Mouse (Mus musculus): ENCODE measurements around the gene Gpr137. TPM values are rescaled to one million over a fixed set of nuclear protein-coding genes. Genes with fewer than 3 reads are reported as not detected.
A peak's percentile ranks its signal among the peaks of the same experiment; 100 is the strongest.

Gene Gpr137
- total and polyA plus RNA-seq, 2 experiments from 2014 or later, result 68.5 to 75.2 TPM

- peak overlapping the region; percentile 46 for H3K4me3 ChIP-seq (ENCODE audit: low read depth, low read length)
- under 1% methylated on average over 35 of the region's 35 CpGs for WGBS
- peak; percentile 92 for ATAC-seq
- no peaks in the 10 kb centered on the region for H3K27me3 ChIP-seq (ENCODE audit: insufficient read depth, low read length)
- peak overlapping the region; percentile 62 for H3K9ac ChIP-seq
- H3K9me3 ChIP-seq (ENCODE audit: low read length), result no peaks in the 10 kb centered on the region
- H3K4me1 ChIP-seq (ENCODE audit: insufficient read depth), result peaks cover 12% of the 10 kb centered on the region; the same call in 1 of the 2 replicates
- peaks cover 7% of the 10 kb centered on the region; the same call in 1 of the 2 replicates for H3K36me3 ChIP-seq (ENCODE audit: insufficient read depth)
- H3K27ac ChIP-seq (ENCODE audit: low read depth, low read length), result peak overlapping the region; percentile 79
- peak overlapping the region; percentile 92 for H3K4me2 ChIP-seq (ENCODE audit: low read depth)
- peak; percentile 94 for DNase-seq
- no peak; the same call in 1 of the 2 replicates for TF ChIP-seq CTCF (IDR thresholded peaks at IDR 0.05; ENCODE audit: low read depth)
Measured at GRCm38 (mm10) chr19:6951381-6951968, 9.2 kb upstream of the Gpr137 start.

GRCm38 (mm10) chr19:6950613-6951153 is 8.4 kb upstream of the Gpr137 start:
- ATAC-seq, result peak; percentile 60
- peak overlapping the region; percentile 46 for H3K4me3 ChIP-seq (ENCODE audit: low read depth, low read length)
- H3K27me3 ChIP-seq (ENCODE audit: insufficient read depth, low read length), result no peaks in the 10 kb centered on the region
- H3K9ac ChIP-seq, result peak overlapping the region; percentile 62
- peaks cover 14% of the 10 kb centered on the region; the same call in 1 of the 2 replicates for H3K36me3 ChIP-seq (ENCODE audit: insufficient read depth)
- peak; percentile 78 for DNase-seq
- peaks cover 12% of the 10 kb centered on the region; the same call in 1 of the 2 replicates for H3K4me1 ChIP-seq (ENCODE audit: insufficient read depth)
- H3K27ac ChIP-seq (ENCODE audit: low read depth, low read length), result peak overlapping the region; percentile 79
- TF ChIP-seq CTCF (IDR thresholded peaks at IDR 0.05; ENCODE audit: low read depth), result no peak
- WGBS, result 2% methylated on average over 28 of the region's 28 CpGs
- H3K4me2 ChIP-seq (ENCODE audit: low read depth), result peak overlapping the region; percentile 92
- no peaks in the 10 kb centered on the region for H3K9me3 ChIP-seq (ENCODE audit: low read length)

GRCm38 (mm10) chr19:6949951-6950350 is 7.7 kb upstream of the Gpr137 start:
- WGBS, result 57% methylated on average over 5 of the region's 5 CpGs
- no peak for TF ChIP-seq CTCF (IDR thresholded peaks at IDR 0.05; ENCODE audit: low read depth)
- Histone ChIP-seq H3K27me3 (ENCODE audit: insufficient read depth, low read length) (no peaks in the 10 kb centered on the region), H3K9ac (peak overlapping the region; percentile 62; the same call in 1 of the 2 replicates), H3K9me3 (ENCODE audit: low read length) (no peaks in the 10 kb centered on the region), H3K36me3 (ENCODE audit: insufficient read depth) (peaks cover 14% of the 10 kb centered on the region; the same call in 1 of the 2 replicates), H3K4me1 (ENCODE audit: insufficient read depth) (peaks cover 12% of the 10 kb centered on the region; the same call in 1 of the 2 replicates), H3K27ac (ENCODE audit: low read depth, low read length) (no peak overlapping the region), H3K4me3 (ENCODE audit: low read depth, low read length) (peak overlapping the region; percentile 46), H3K4me2 (ENCODE audit: low read depth) (peak overlapping the region; percentile 92)
- no peak for DNase-seq
- no peak for ATAC-seq

- no peak for TF ChIP-seq CTCF (IDR thresholded peaks at IDR 0.05; ENCODE audit: low read depth)
- H3K9ac ChIP-seq, result no peak overlapping the region
- no peak overlapping the region for H3K4me3 ChIP-seq (ENCODE audit: low read depth, low read length)
- DNase-seq, result no peak
- peaks cover 14% of the 10 kb centered on the region; the same call in 1 of the 2 replicates for H3K36me3 ChIP-seq (ENCODE audit: insufficient read depth)
- H3K4me2 ChIP-seq (ENCODE audit: low read depth), result no peak overlapping the region
- H3K27me3 ChIP-seq (ENCODE audit: insufficient read depth, low read length), result no peaks in the 10 kb centered on the region
- H3K27ac ChIP-seq (ENCODE audit: low read depth, low read length), result no peak overlapping the region
- H3K4me1 ChIP-seq (ENCODE audit: insufficient read depth), result peaks cover 12% of the 10 kb centered on the region; the same call in 1 of the 2 replicates
- H3K9me3 ChIP-seq (ENCODE audit: low read length), result no peaks in the 10 kb centered on the region
- 94% methylated on average over 5 of the region's 5 CpGs for whole genome bisulfite sequencing
- no peak for ATAC-seq
Measured at GRCm38 (mm10) chr19:6949532-6949931, 7.3 kb upstream of the Gpr137 start.

- H3K4me2 ChIP-seq (ENCODE audit: low read depth), result no peak overlapping the region
- WGBS, result 75% methylated on average over 4 of the region's 4 CpGs
- no peak overlapping the region for H3K27ac ChIP-seq (ENCODE audit: low read depth, low read length)
- H3K36me3 ChIP-seq (ENCODE audit: insufficient read depth), result peaks cover 14% of the 10 kb centered on the region; the same call in 1 of the 2 replicates
- H3K9me3 ChIP-seq (ENCODE audit: low read length), result no peaks in the 10 kb centered on the region
- no peak for TF ChIP-seq CTCF (IDR thresholded peaks at IDR 0.05; ENCODE audit: low read depth)
- peaks cover 12% of the 10 kb centered on the region for H3K4me1 ChIP-seq (ENCODE audit: insufficient read depth)
- no peak overlapping the region for H3K9ac ChIP-seq
- H3K27me3 ChIP-seq (ENCODE audit: insufficient read depth, low read length), result no peaks in the 10 kb centered on the region
- H3K4me3 ChIP-seq (ENCODE audit: low read depth, low read length), result no peak overlapping the region
- DNase-seq (no peak), ATAC-seq (no peak)
Measured at GRCm38 (mm10) chr19:6948186-6948585, 5.9 kb upstream of the Gpr137 start.

GRCm38 (mm10) chr19:6947742-6948141 is 5.5 kb upstream of the Gpr137 start:
- no peak for DNase-seq
- Histone ChIP-seq H3K4me3 (ENCODE audit: low read depth, low read length) (no peak overlapping the region), H3K4me1 (ENCODE audit: insufficient read depth) (peaks cover 11% of the 10 kb centered on the region), H3K36me3 (ENCODE audit: insufficient read depth) (peaks cover 14% of the 10 kb centered on the region; the same call in 1 of the 2 replicates), H3K9ac (no peak overlapping the region), H3K27me3 (ENCODE audit: insufficient read depth, low read length) (no peaks in the 10 kb centered on the region), H3K9me3 (ENCODE audit: low read length) (no peaks in the 10 kb centered on the region), H3K4me2 (ENCODE audit: low read depth) (no peak overlapping the region), H3K27ac (ENCODE audit: low read depth, low read length) (no peak overlapping the region)
- TF ChIP-seq CTCF (IDR thresholded peaks at IDR 0.05; ENCODE audit: low read depth), result no peak
- ATAC-seq, result no peak
- WGBS, result 54% methylated on average over 4 of the region's 4 CpGs

- Histone ChIP-seq H3K4me1 (ENCODE audit: insufficient read depth) (peaks cover 20% of the 10 kb centered on the region), H3K4me3 (ENCODE audit: low read depth, low read length) (no peak overlapping the region), H3K36me3 (ENCODE audit: insufficient read depth) (peaks cover 14% of the 10 kb centered on the region), H3K4me2 (ENCODE audit: low read depth) (no peak overlapping the region), H3K27ac (ENCODE audit: low read depth, low read length) (no peak overlapping the region), H3K9ac (no peak overlapping the region), H3K9me3 (ENCODE audit: low read length) (no peaks in the 10 kb centered on the region), H3K27me3 (ENCODE audit: insufficient read depth, low read length) (no peaks in the 10 kb centered on the region)
- TF ChIP-seq CTCF (IDR thresholded peaks at IDR 0.05; ENCODE audit: low read depth), result no peak
- no peak for ATAC-seq
- no peak for DNase-seq
- 91% methylated on average over 6 of the region's 6 CpGs for WGBS
Measured at GRCm38 (mm10) chr19:6943709-6944108, 1.4 kb upstream of the Gpr137 start.

All from forebrain, postnatal 0 days (tissue).